In the genomic region with DNA sequence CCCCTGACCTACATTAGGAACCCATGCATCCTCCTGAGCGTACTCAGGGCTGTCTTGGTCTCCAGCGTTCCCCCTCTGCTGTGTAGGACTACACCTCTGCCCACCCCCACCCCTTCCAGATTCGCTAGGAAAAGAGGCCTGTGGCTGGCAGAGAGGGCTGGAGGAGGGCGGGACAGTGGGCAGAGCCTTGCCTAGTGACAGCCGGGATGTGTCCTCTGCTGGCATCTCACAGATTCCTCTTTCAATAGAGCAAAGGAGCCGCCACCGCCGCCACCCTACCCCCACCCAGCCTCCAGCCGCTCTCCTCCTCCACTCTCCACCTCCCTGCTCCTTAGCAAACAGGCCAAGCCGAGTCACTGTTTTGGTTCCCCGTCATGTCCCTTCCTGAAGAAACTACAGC, we compare ENCODE assay signal across 9 mouse cellular contexts. TPM values are rescaled to one million over a fixed set of nuclear protein-coding genes. Genes with fewer than 3 reads are reported as not detected.
DNase-seq lines count a peak whose midpoint lies in the region; ATAC-seq and TF ChIP-seq lines count a peak whose summit lies in the region.
"Had no signal": no experiment of that assay in that cellular context is flagged by ENCODE, and none has a peak within 500 bp of the region (broad histone marks: within the 10 kb centered on the region; RNA-seq: fewer than 3 reads in every experiment).

No protein-coding gene starts in this region.

- WGBS in heart, embryonic 10.5 days: 7% methylated on average over 11 of the region's 11 CpGs
- 7% methylated on average over 11 of the region's 11 CpGs for WGBS in forebrain, postnatal 0 days
- WGBS in hindbrain, embryonic 16.5 days: 5% methylated on average over 11 of the region's 11 CpGs
- 44% methylated on average over 11 of the region's 11 CpGs for WGBS in thymus, adult 2 months

- no peak for DNase-seq in heart, embryonic 10.5 days (ENCODE audit: low spot score)
- no peak for DNase-seq in heart, adult 8-10 months (ENCODE audit: low spot score)
- peak; percentile 80 for DNase-seq in Muller cell, postnatal 12 days (ENCODE audit: inconsistent ontology term)
- DNase-seq in forebrain, postnatal 0 days: no peak
- peak; percentile 27 for DNase-seq in ovary, postnatal 14 days (ENCODE audit: low spot score)
- DNase-seq in thymus, adult 2 months: no peak
- no peak for DNase-seq in thymus, postnatal 25 days

- peak; percentile 32; the same call in 1 of the 2 replicates for ATAC-seq in forebrain, postnatal 0 days
- peak; percentile 50; the same call in 1 of the 2 replicates for ATAC-seq in hindbrain, embryonic 16.5 days

- H3K4me3 ChIP-seq in heart, embryonic 10.5 days: peak overlapping the region; percentile 39
- H3K4me3 ChIP-seq in forebrain, postnatal 0 days (ENCODE audit: low read depth, low read length): no peak overlapping the region
- no peak overlapping the region for H3K4me3 ChIP-seq in hindbrain, embryonic 16.5 days (ENCODE audit: low read length)
- H3K4me3 ChIP-seq in thymus, adult 2 months (ENCODE audit: control insufficient read depth, insufficient read depth, low read length): no peak overlapping the region

- H3K4me1 ChIP-seq in heart, embryonic 10.5 days: peaks cover 35% of the 10 kb centered on the region
- no peaks in the 10 kb centered on the region for H3K4me1 ChIP-seq in forebrain, postnatal 0 days (ENCODE audit: insufficient read depth)
- peaks cover 5% of the 10 kb centered on the region; the same call in 1 of the 2 replicates for H3K4me1 ChIP-seq in hindbrain, embryonic 16.5 days (ENCODE audit: control insufficient read depth, insufficient read depth, low read depth, low read length)
- H3K4me1 ChIP-seq in thymus, adult 2 months (replicated peaks; ENCODE audit: control insufficient read depth, insufficient read depth, low read length): peaks cover 17% of the 10 kb centered on the region

- TF ChIP-seq POLR2A in thymus, adult 2 months (IDR thresholded peaks at IDR 0.05; ENCODE audit: control insufficient read depth, extremely low read depth, insufficient read depth, low read length, poor library complexity): no peak

- H3K4me2 ChIP-seq in forebrain, postnatal 0 days (ENCODE audit: low read depth): no peak overlapping the region
- no peak overlapping the region for H3K4me2 ChIP-seq in hindbrain, embryonic 16.5 days (ENCODE audit: low read length)

- H3K9ac ChIP-seq in forebrain, postnatal 0 days: no peak overlapping the region
- no peak overlapping the region for H3K9ac ChIP-seq in hindbrain, embryonic 16.5 days (ENCODE audit: low read depth, low read length)

- no peaks in the 10 kb centered on the region for H3K9me3 ChIP-seq in heart, embryonic 10.5 days
- no peaks in the 10 kb centered on the region for H3K9me3 ChIP-seq in forebrain, postnatal 0 days (ENCODE audit: low read length)
- H3K9me3 ChIP-seq in hindbrain, embryonic 16.5 days (ENCODE audit: control insufficient read depth, low read length): no peaks in the 10 kb centered on the region
- H3K9me3 ChIP-seq: G1E had no signal

- H3K27me3 ChIP-seq in heart, embryonic 10.5 days (ENCODE audit: insufficient read depth, poor library complexity, severe bottlenecking): 0 out of 2 replicates have a peak, but pooled peaks cover 10% of the 10 kb centered on the region
- H3K27me3 ChIP-seq in forebrain, postnatal 0 days (ENCODE audit: insufficient read depth, low read length): no peaks in the 10 kb centered on the region
- H3K27me3 ChIP-seq in hindbrain, embryonic 16.5 days (replicated peaks; ENCODE audit: control insufficient read depth, insufficient read depth, low read length): no peaks in the 10 kb centered on the region
- no peaks in the 10 kb centered on the region for H3K27me3 ChIP-seq in thymus, adult 2 months (ENCODE audit: control insufficient read depth, insufficient read depth, low read length)

- H3K27ac ChIP-seq in heart, embryonic 10.5 days: peak overlapping the region; percentile 62
- no peak overlapping the region for H3K27ac ChIP-seq in forebrain, postnatal 0 days (ENCODE audit: low read depth, low read length)
- no peak overlapping the region for H3K27ac ChIP-seq in hindbrain, embryonic 16.5 days (ENCODE audit: low read depth, low read length)
- no peak overlapping the region for H3K27ac ChIP-seq in thymus, adult 2 months (ENCODE audit: control insufficient read depth, insufficient read depth, low read length)

- TF ChIP-seq CTCF in forebrain, postnatal 0 days (IDR thresholded peaks at IDR 0.05; ENCODE audit: low read depth): no peak
- TF ChIP-seq CTCF in thymus, adult 2 months (IDR thresholded peaks at IDR 0.05; ENCODE audit: borderline replicate concordance, control insufficient read depth, extremely low read depth, insufficient read depth, low read length, poor library complexity): no peak

- H3K36me3 ChIP-seq in heart, embryonic 10.5 days: no peaks in the 10 kb centered on the region
- no peaks in the 10 kb centered on the region for H3K36me3 ChIP-seq in forebrain, postnatal 0 days (ENCODE audit: insufficient read depth)
- no peaks in the 10 kb centered on the region for H3K36me3 ChIP-seq in hindbrain, embryonic 16.5 days (ENCODE audit: control insufficient read depth, insufficient read depth, low read length)
- no peaks in the 10 kb centered on the region for H3K36me3 ChIP-seq in thymus, adult 2 months (ENCODE audit: control insufficient read depth, insufficient read depth, low read length)
- H3K36me3 ChIP-seq: G1E had no signal

RNA-seq across cellular contexts. Expression of a gene that starts 0.6 kb away (rescaled TPM):
- 0.11 and 0.21 TPM in 2 replicates for polyA plus RNA-seq in heart, embryonic 10.5 days (2016; fragmentation: Nextera tagmentation; extraction: Ambion mirVana)
- total RNA-seq in heart, adult 8-10 months (2022): 1 to 10 TPM in 3 of 4 experiments, under 1 TPM in 1; 0.75 to 1.8 (median 1.5) TPM
- 0.23 TPM in 1 of 2 replicates, not detected in the other for total RNA-seq in forebrain, postnatal 0 days (2014; rRNA removed)
- 0.69 TPM in 1 of 2 replicates, not detected in the other for polyA plus RNA-seq in forebrain, postnatal 0 days (2015; fragmentation: Nextera tagmentation; extraction: Ambion mirVana)
- polyA plus RNA-seq in hindbrain, embryonic 16.5 days (2015; fragmentation: Nextera tagmentation; extraction: Ambion mirVana): not detected in 2 replicates
- polyA plus RNA-seq in thymus, adult 2 months (2012; rRNA removed): 30.1 and 31.1 TPM in 2 replicates

RNA-seq across cellular contexts. Expression of a gene that starts 11.6 kb away (rescaled TPM):
- 0.20 and 0.44 TPM in 2 replicates for polyA plus RNA-seq in heart, embryonic 10.5 days (2016; fragmentation: Nextera tagmentation; extraction: Ambion mirVana)
- 10 to 100 TPM; 23.9 to 46.8 (median 31.4) TPM for total RNA-seq in heart, adult 8-10 months (2022)
- not detected in 2 replicates for total RNA-seq in forebrain, postnatal 0 days (2014; rRNA removed)
- 0.06 TPM in 1 of 2 replicates, not detected in the other for polyA plus RNA-seq in forebrain, postnatal 0 days (2015; fragmentation: Nextera tagmentation; extraction: Ambion mirVana)
- 0.06 TPM in 1 of 2 replicates, not detected in the other for polyA plus RNA-seq in hindbrain, embryonic 16.5 days (2015; fragmentation: Nextera tagmentation; extraction: Ambion mirVana)
- polyA plus RNA-seq in thymus, adult 2 months (2012; rRNA removed): 0.92 and 1.2 TPM in 2 replicates
- polyA plus RNA-seq: G1E had no signal

RNA-seq across cellular contexts. Expression of a gene that starts 23.2 kb away (rescaled TPM):
- 58.8 and 69.1 TPM in 2 replicates for polyA plus RNA-seq in heart, embryonic 10.5 days (2016; fragmentation: Nextera tagmentation; extraction: Ambion mirVana)
- total RNA-seq in heart, adult 8-10 months (2022): 10 to 100 TPM; 15.6 to 28.2 (median 21.5) TPM
- total RNA-seq in forebrain, postnatal 0 days (2014; rRNA removed): 4.6 and 8.3 TPM in 2 replicates
- polyA plus RNA-seq in forebrain, postnatal 0 days (2015; fragmentation: Nextera tagmentation; extraction: Ambion mirVana): 7.0 and 9.1 TPM in 2 replicates
- polyA plus RNA-seq in hindbrain, embryonic 16.5 days (2015; fragmentation: Nextera tagmentation; extraction: Ambion mirVana): 15.1 and 17.6 TPM in 2 replicates
- polyA plus RNA-seq in thymus, adult 2 months (2012; rRNA removed): 185 and 222 TPM in 2 replicates

RNA-seq across cellular contexts. Expression of a gene that starts 50.1 kb away (rescaled TPM):
- polyA plus RNA-seq in heart, embryonic 10.5 days (2016; fragmentation: Nextera tagmentation; extraction: Ambion mirVana): 0.39 and 0.87 TPM in 2 replicates
- total RNA-seq in heart, adult 8-10 months (2022): 1 to 10 TPM in 2 of 4 experiments, under 1 TPM in 2; 0.52 to 2.3 (median 1.0) TPM
- total RNA-seq in forebrain, postnatal 0 days (2014; rRNA removed): 0.38 and 0.46 TPM in 2 replicates
- 0.71 and 1.1 TPM in 2 replicates for polyA plus RNA-seq in forebrain, postnatal 0 days (2015; fragmentation: Nextera tagmentation; extraction: Ambion mirVana)
- 0.85 and 1.5 TPM in 2 replicates for polyA plus RNA-seq in hindbrain, embryonic 16.5 days (2015; fragmentation: Nextera tagmentation; extraction: Ambion mirVana)
- 33.2 and 39.6 TPM in 2 replicates for polyA plus RNA-seq in thymus, adult 2 months (2012; rRNA removed)
- total RNA-seq: G1E had no signal

Comparison
In these comparisons a context has a peak if more than half of its experiments do, and no peak if none do; other contexts are left out.
1. DNase-seq: peak in Muller cell, postnatal 12 days (single experiment) and ovary, postnatal 14 days (single experiment); none in heart, embryonic 10.5 days (single experiment), heart, adult 8-10 months (single experiment), forebrain, postnatal 0 days (single experiment), thymus, adult 2 months (single experiment) and thymus, postnatal 25 days (single experiment).
2. RNA of a gene that starts 0.6 kb away (polyA plus RNA-seq): 30.1 to 31.1 TPM in thymus, adult 2 months; 0.69 TPM in forebrain, postnatal 0 days, 0.11 to 0.21 TPM in heart, embryonic 10.5 days and not detected in hindbrain, embryonic 16.5 days; every median in the first group is over 10 times any median in the second.